Mouse (Mus musculus) ES-Bruce4 (cell line): ENCODE data around the gene Fzd2. TPM values are rescaled to one million over a fixed set of nuclear protein-coding genes. Genes with fewer than 3 reads are reported as not detected.

ENCODE experiments used
- H3K27ac ChIP-seq: 2 replicates; pipeline ENCODE4 v1.5.1; 2012; ENCODE audit warnings: low read length, inconsistent platforms; ENCODE audit not compliant: insufficient read depth
- H3K27me3 ChIP-seq: 2 replicates; pipeline ENCODE4 v1.6.1; 2012; ENCODE audit warnings: mild to moderate bottlenecking, low read length, inconsistent platforms; ENCODE audit not compliant: control insufficient read depth, poor library complexity, insufficient read depth, severe bottlenecking
- H3K36me3 ChIP-seq: 2 replicates; pipeline ENCODE4 v1.6.1; 2012; ENCODE audit warnings: inconsistent platforms, mild to moderate bottlenecking, low read length, moderate library complexity; ENCODE audit not compliant: control insufficient read depth, poor library complexity, insufficient read depth, severe bottlenecking
- H3K4me1 ChIP-seq: one replicate; pipeline ENCODE4 v1.8.1; 2011; ENCODE audit warnings: low read length; ENCODE audit not compliant: control insufficient read depth, insufficient read depth
- H3K4me3 ChIP-seq: 2 replicates; pipeline ENCODE4 v1.5.1; 2011; ENCODE audit warnings: low read depth, mild to moderate bottlenecking, low read length
- H3K9ac ChIP-seq: 2 replicates; pipeline ENCODE4 v1.6.1; 2012; ENCODE audit warnings: low read depth, mild to moderate bottlenecking, inconsistent platforms; ENCODE audit not compliant: poor library complexity, severe bottlenecking
- H3K9me3 ChIP-seq: replicated peaks from 2 replicates; pipeline ENCODE4 v1.6.1; 2012; ENCODE audit warnings: mild to moderate bottlenecking, low read length, inconsistent platforms; ENCODE audit not compliant: control insufficient read depth, poor library complexity, insufficient read depth, severe bottlenecking
- CTCF ChIP-seq: IDR thresholded peaks from one replicate; pipeline ENCODE4 v1.8.1; 2011; ENCODE audit warnings: low read depth, low read length
- EP300 ChIP-seq: IDR thresholded peaks from 2 replicates; pipeline ENCODE4 v1.6.1; 2011; ENCODE audit warnings: low read depth, low read length; ENCODE audit not compliant: insufficient read depth
- POLR2A ChIP-seq: IDR thresholded peaks from one replicate; pipeline ENCODE4 v1.8.1; 2011; ENCODE audit warnings: low read length; ENCODE audit not compliant: insufficient read depth
- polyA plus RNA-seq: library from polyadenylated mRNA; stranded (reverse); fragments of >200 nt; gene quantifications from 2 replicates; pipeline ENCODE4 v1.2.4, GENCODE M21; 2011; ENCODE audit warnings: low read depth; ENCODE audit not compliant: missing spikeins, insufficient read depth, insufficient read length

The Fzd2 gene
- polyA plus RNA-seq, 1 experiment, result 30.3 TPM

DNA sequence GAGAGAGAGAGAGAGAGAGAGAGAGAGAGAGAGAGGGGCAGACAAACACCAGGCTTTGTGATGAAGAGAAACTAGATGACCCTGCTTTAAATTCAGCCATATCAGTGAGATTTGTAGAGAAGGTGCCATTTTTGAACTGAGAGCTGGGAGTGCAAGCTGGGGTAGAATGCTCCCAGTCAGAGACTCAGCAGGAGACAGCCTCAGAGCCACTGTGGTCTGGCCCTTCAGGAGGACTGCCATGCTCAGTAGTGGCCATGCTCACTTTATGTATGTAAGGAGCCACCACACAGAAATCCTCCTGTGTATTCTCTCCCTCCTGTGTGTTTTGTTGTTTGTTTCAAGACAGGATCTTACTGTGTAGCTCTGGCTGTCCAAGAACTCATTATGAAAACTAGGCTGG lies 38.5 kb upstream of the Fzd2 start:
- TF ChIP-seq CTCF (no peak), POLR2A (no peak), EP300 (no peak)
- H3K4me1 ChIP-seq, result no peaks in the 10 kb centered on the region
- no peaks in the 10 kb centered on the region for H3K9me3 ChIP-seq
- 0 out of 2 replicates have a peak overlapping the region, but pooled peaks have one; percentile 22 for H3K9ac ChIP-seq
- H3K27me3 ChIP-seq, result no peaks in the 10 kb centered on the region
- no peaks in the 10 kb centered on the region for H3K36me3 ChIP-seq
- no peak overlapping the region for H3K27ac ChIP-seq
- H3K4me3 ChIP-seq, result no peak overlapping the region

DNA sequence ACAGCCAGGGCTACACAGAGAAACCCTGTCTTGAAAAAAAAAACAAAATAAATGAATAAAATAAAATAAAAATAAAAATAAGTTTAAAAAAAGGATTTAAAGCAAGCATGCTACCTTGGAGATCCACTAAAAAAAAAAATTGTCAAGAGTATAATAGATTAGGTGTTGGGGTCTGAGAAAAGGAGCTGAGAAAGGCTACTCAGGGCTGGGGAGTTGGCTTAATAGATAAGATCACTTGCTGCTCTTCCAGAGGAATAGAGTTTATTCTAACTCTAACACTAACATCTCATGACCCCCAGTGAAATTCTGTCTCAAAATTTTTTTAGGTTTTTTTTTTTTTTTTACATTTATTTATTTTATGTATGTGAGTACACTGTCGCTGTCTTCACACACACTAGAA lies 37.9 kb upstream of the Fzd2 start:
- Histone ChIP-seq H3K9ac (no peak overlapping the region), H3K9me3 (no peaks in the 10 kb centered on the region), H3K27ac (no peak overlapping the region), H3K27me3 (no peaks in the 10 kb centered on the region), H3K36me3 (no peaks in the 10 kb centered on the region), H3K4me1 (no peaks in the 10 kb centered on the region), H3K4me3 (no peak overlapping the region)
- TF ChIP-seq EP300, result no peak
- TF ChIP-seq POLR2A, result no peak
- no peak for TF ChIP-seq CTCF

DNA sequence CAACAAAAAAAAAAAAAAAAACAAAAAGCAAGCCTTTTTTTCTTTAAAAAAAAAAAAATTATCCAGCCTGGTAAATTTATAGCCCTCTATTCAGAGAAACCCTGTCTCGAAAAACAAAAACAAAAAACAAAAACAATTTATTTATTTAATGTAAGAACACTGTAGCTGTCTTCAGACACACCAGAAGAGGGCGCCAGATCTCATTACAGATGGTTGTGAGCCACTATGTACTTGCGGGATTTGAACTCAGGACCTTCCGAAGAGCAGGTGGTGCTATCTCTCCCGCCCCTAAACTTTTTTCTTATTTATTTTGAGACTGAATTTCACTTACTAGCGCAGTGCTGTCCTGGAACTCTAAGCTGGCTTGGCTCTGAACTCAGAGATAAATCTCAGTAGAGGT lies 37.0 kb upstream of the Fzd2 start:
- Histone ChIP-seq H3K4me1 (no peaks in the 10 kb centered on the region), H3K9ac (no peak overlapping the region), H3K9me3 (no peaks in the 10 kb centered on the region), H3K27me3 (no peaks in the 10 kb centered on the region), H3K27ac (no peak overlapping the region), H3K4me3 (no peak overlapping the region), H3K36me3 (no peaks in the 10 kb centered on the region)
- TF ChIP-seq CTCF (no peak), POLR2A (no peak), EP300 (no peak)

DNA sequence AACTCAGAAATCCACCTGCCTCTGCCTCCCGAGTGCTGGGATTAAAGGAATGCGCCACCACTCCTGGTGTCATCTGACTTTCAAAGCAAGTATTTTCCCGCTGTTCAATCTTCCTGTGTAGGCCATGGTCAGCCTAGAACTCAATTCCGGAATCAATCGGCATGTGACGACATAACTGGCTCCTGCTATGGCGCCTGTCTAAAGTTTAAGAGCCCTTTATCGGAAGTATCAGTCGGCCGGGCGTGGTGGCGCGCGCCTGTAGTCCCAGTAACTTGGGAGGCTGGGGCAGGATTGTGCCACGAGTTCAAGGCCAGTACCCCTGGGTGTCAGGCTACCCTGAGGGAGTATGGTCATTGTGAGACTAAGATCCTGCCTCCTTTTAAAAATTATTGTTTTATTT lies 36.5 kb upstream of the Fzd2 start:
- no peak overlapping the region for H3K4me3 ChIP-seq
- no peaks in the 10 kb centered on the region for H3K27me3 ChIP-seq
- H3K9ac ChIP-seq, result no peak overlapping the region
- H3K4me1 ChIP-seq, result no peaks in the 10 kb centered on the region
- no peaks in the 10 kb centered on the region for H3K36me3 ChIP-seq
- H3K27ac ChIP-seq, result no peak overlapping the region
- no peaks in the 10 kb centered on the region for H3K9me3 ChIP-seq
- TF ChIP-seq EP300 (no peak), CTCF (no peak), POLR2A (no peak)

DNA sequence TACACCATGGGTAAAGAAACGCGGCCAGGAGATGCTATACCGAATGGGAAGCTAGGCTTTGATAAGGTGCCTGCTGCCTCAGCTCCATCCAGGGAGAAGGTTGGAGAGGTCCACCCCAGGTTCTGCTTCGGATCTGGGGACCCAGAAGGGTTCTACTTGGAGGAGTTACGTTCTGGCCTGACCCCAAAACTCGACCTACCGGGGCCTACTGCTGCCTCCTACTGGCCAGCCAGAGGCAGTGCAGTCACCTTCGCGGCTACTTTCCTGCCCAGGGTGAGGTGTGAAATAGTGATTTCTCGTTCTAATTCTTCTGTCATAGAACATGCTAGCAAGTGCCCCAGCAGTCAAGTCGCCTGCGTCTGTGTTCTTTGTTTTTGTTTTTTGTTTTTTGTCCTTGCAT lies 36.0 kb upstream of the Fzd2 start:
- H3K9ac ChIP-seq, result no peak overlapping the region
- TF ChIP-seq EP300, result no peak
- peak; percentile 83 for TF ChIP-seq CTCF
- no peak for TF ChIP-seq POLR2A
- no peaks in the 10 kb centered on the region for H3K9me3 ChIP-seq
- H3K4me1 ChIP-seq, result no peaks in the 10 kb centered on the region
- no peak overlapping the region for H3K27ac ChIP-seq
- H3K4me3 ChIP-seq, result no peak overlapping the region
- H3K36me3 ChIP-seq, result no peaks in the 10 kb centered on the region
- no peaks in the 10 kb centered on the region for H3K27me3 ChIP-seq

DNA sequence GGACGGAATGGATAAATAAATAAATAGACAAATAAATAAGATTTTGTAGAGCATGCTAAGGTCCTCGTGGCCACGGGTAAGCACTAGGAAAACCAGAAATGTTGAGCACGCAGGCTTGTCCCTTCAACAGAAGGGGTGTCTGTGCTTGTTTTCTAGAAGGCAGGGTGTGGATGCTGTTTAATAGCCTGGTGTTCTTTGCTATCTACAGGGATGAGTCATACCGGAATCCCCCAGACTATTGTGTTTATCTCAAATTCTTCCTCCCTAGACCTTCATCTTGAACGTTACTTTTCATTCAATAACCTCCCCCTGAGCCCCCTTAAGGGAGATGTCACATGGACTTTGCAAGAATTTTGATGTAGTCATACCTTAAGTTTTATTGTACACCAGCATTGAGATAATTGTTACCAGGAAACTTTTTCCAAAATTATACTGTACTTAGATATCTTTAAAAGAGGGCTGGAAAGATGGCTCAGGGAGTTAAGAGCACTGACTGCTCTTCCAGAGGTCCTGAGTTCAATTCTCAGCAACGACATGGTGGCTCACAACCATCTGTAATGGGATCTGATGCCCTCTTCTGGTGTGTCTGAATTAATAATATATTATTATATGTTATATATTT lies 35.3 kb upstream of the Fzd2 start:
- H3K36me3 ChIP-seq, result no peaks in the 10 kb centered on the region
- TF ChIP-seq EP300 (no peak), CTCF (no peak), POLR2A (no peak)
- H3K9me3 ChIP-seq, result no peaks in the 10 kb centered on the region
- no peak overlapping the region for H3K27ac ChIP-seq
- no peaks in the 10 kb centered on the region for H3K27me3 ChIP-seq
- H3K9ac ChIP-seq, result no peak overlapping the region
- H3K4me1 ChIP-seq, result no peaks in the 10 kb centered on the region
- H3K4me3 ChIP-seq, result no peak overlapping the region
